Mouse (Mus musculus): Measurements from ENCODE around the gene Smg5. TPM values are rescaled to one million over a fixed set of nuclear protein-coding genes. Genes with fewer than 3 reads are reported as not detected.

Smg5 gene
- polyA plus RNA-seq, 1 experiment from 2014 or later, result 42.0 TPM

- Histone ChIP-seq H3K9ac (ENCODE audit: low read depth, low read length) (no peak overlapping the region), H3K27me3 (ENCODE audit: control insufficient read depth, insufficient read depth, low read length) (no peaks in the 10 kb centered on the region), H3K4me1 (replicated peaks; ENCODE audit: control insufficient read depth, insufficient read depth, low read length) (peaks cover 2% of the 10 kb centered on the region), H3K4me2 (replicated peaks; ENCODE audit: low read depth, low read length) (no peak overlapping the region), H3K9me3 (ENCODE audit: control insufficient read depth, low read length) (no peaks in the 10 kb centered on the region), H3K4me3 (ENCODE audit: low read depth, low read length) (no peak overlapping the region), H3K27ac (ENCODE audit: low read depth, low read length) (no peak overlapping the region), H3K36me3 (ENCODE audit: control insufficient read depth, insufficient read depth, low read length) (peaks cover 1% of the 10 kb centered on the region)
- 90% methylated on average over 4 of the region's 4 CpGs for WGBS
- ATAC-seq (ENCODE audit: low FRiP score) (no peak), DNase-seq (ENCODE audit: low spot score) (no peak)
Measured at GRCm38 (mm10) chr3:88411681-88412080, 75.6 kb downstream of the Smg5 start.

Other genes starting within 250 kb of the Smg5 start
- 12.0 and 12.3 TPM in 2 replicates for gene Mef2d, start 193.9 kb upstream of the Smg5 start, polyA plus RNA-seq (2014; fragmentation: Nextera tagmentation; extraction: Ambion mirVana)
- 0.13 and 0.25 TPM in 2 replicates for gene Rhbg, start 81.6 kb upstream of the Smg5 start, polyA plus RNA-seq (2014; fragmentation: Nextera tagmentation; extraction: Ambion mirVana)
- 0.20 and 0.49 TPM in 2 replicates for gene Gm38392, start 49.0 kb upstream of the Smg5 start, polyA plus RNA-seq (2014; fragmentation: Nextera tagmentation; extraction: Ambion mirVana)
- gene Tsacc, start 39.3 kb upstream of the Smg5 start, polyA plus RNA-seq (2014; fragmentation: Nextera tagmentation; extraction: Ambion mirVana), result 8.1 and 8.6 TPM in 2 replicates
- gene Cct3, start 39.1 kb upstream of the Smg5 start, polyA plus RNA-seq (2014; fragmentation: Nextera tagmentation; extraction: Ambion mirVana), result 736 and 767 TPM in 2 replicates
- gene Glmp, start 11.2 kb upstream of the Smg5 start, polyA plus RNA-seq (2014; fragmentation: Nextera tagmentation; extraction: Ambion mirVana), result 69.4 and 71.5 TPM in 2 replicates
- gene Tmem79, start 112 bp upstream of the Smg5 start, polyA plus RNA-seq (2014; fragmentation: Nextera tagmentation; extraction: Ambion mirVana), result 1.7 TPM in 2 replicates
- 1.3 and 1.6 TPM in 2 replicates for gene Paqr6, start 28.3 kb downstream of the Smg5 start, polyA plus RNA-seq (2014; fragmentation: Nextera tagmentation; extraction: Ambion mirVana)
- gene Bglap3, start 36.5 kb downstream of the Smg5 start, polyA plus RNA-seq (2014; fragmentation: Nextera tagmentation; extraction: Ambion mirVana), result 0.26 TPM in 1 of 2 replicates, not detected in the other
- not detected in 2 replicates for gene Bglap2, start 42.4 kb downstream of the Smg5 start, polyA plus RNA-seq (2014; fragmentation: Nextera tagmentation; extraction: Ambion mirVana)
- not detected in 2 replicates for gene Bglap, start 48.2 kb downstream of the Smg5 start, polyA plus RNA-seq (2014; fragmentation: Nextera tagmentation; extraction: Ambion mirVana)
- 108 and 109 TPM in 2 replicates for gene Pmf1, start 74.1 kb downstream of the Smg5 start, polyA plus RNA-seq (2014; fragmentation: Nextera tagmentation; extraction: Ambion mirVana)
- 22.1 and 23.7 TPM in 2 replicates for gene Slc25a44, start 88.9 kb downstream of the Smg5 start, polyA plus RNA-seq (2014; fragmentation: Nextera tagmentation; extraction: Ambion mirVana)
- gene Sema4a, start 124.9 kb downstream of the Smg5 start, polyA plus RNA-seq (2014; fragmentation: Nextera tagmentation; extraction: Ambion mirVana), result 5.7 and 7.8 TPM in 2 replicates
- 22.5 and 22.8 TPM in 2 replicates for gene Lmna, start 173.7 kb downstream of the Smg5 start, polyA plus RNA-seq (2014; fragmentation: Nextera tagmentation; extraction: Ambion mirVana)
- 45.9 and 51.9 TPM in 2 replicates for gene Mex3a, start 196.1 kb downstream of the Smg5 start, polyA plus RNA-seq (2014; fragmentation: Nextera tagmentation; extraction: Ambion mirVana)
- gene Rab25, start 212.0 kb downstream of the Smg5 start, polyA plus RNA-seq (2014; fragmentation: Nextera tagmentation; extraction: Ambion mirVana), result 1.1 and 1.8 TPM in 2 replicates
- 76.1 and 93.9 TPM in 2 replicates for gene Lamtor2, start 216.8 kb downstream of the Smg5 start, polyA plus RNA-seq (2014; fragmentation: Nextera tagmentation; extraction: Ambion mirVana)
- gene Ubqln4, start 217.5 kb downstream of the Smg5 start, polyA plus RNA-seq (2014; fragmentation: Nextera tagmentation; extraction: Ambion mirVana), result 62.6 and 66.3 TPM in 2 replicates
- gene Ssr2, start 239.6 kb downstream of the Smg5 start, polyA plus RNA-seq (2014; fragmentation: Nextera tagmentation; extraction: Ambion mirVana), result 152 and 169 TPM in 2 replicates

Data from hindbrain, embryonic 11.5 days (tissue).